Mouse (Mus musculus) ovary, postnatal 14 days (tissue): ENCODE measurements around the gene Rbbp4.
A peak's percentile ranks its signal among the peaks of the same experiment; 100 is the strongest.

Source experiments
- DNase-seq: peaks from one replicate; pipeline ENCODE4 v3.0.0; 2022; ENCODE audit warnings: low spot score

The Rbbp4 gene

GRCm38 (mm10) chr4:129351111-129351510, 15.9 kb upstream of the Rbbp4 start:
- no peak for DNase-seq

GRCm38 (mm10) chr4:129350644-129351043, 15.5 kb upstream of the Rbbp4 start:
- DNase-seq: peak; percentile 73

GRCm38 (mm10) chr4:129346481-129347154, 11.4 kb upstream of the Rbbp4 start:
- DNase-seq: no peak

GRCm38 (mm10) chr4:129342705-129343104, 7.5 kb upstream of the Rbbp4 start:
- no peak for DNase-seq

- no peak for DNase-seq
Measured at GRCm38 (mm10) chr4:129341888-129342287, 6.7 kb upstream of the Rbbp4 start.

GRCm38 (mm10) chr4:129339743-129340142, 4.6 kb upstream of the Rbbp4 start:
- DNase-seq: no peak

GRCm38 (mm10) chr4:129336291-129336690, 1.1 kb upstream of the Rbbp4 start:
- DNase-seq: no peak

- peak; percentile 50 for DNase-seq
Measured at GRCm38 (mm10) chr4:129334677-129335215, 424 bp downstream of the Rbbp4 start.

- DNase-seq: no peak
Measured at GRCm38 (mm10) chr4:129332846-129333245, 2.3 kb downstream of the Rbbp4 start.

GRCm38 (mm10) chr4:129326191-129326590, 9.0 kb downstream of the Rbbp4 start:
- DNase-seq: no peak

- no peak for DNase-seq
Measured at GRCm38 (mm10) chr4:129324756-129325155, 10.4 kb downstream of the Rbbp4 start.

- DNase-seq: no peak
Measured at GRCm38 (mm10) chr4:129323491-129323890, 11.7 kb downstream of the Rbbp4 start.

GRCm38 (mm10) chr4:129322042-129322441, 13.1 kb downstream of the Rbbp4 start:
- DNase-seq: no peak

- no peak for DNase-seq
Measured at GRCm38 (mm10) chr4:129320876-129321275, 14.3 kb downstream of the Rbbp4 start.

- no peak for DNase-seq
Measured at GRCm38 (mm10) chr4:129313886-129314285, 21.3 kb downstream of the Rbbp4 start.

- DNase-seq: no peak
Measured at GRCm38 (mm10) chr4:129307936-129308335, 27.2 kb downstream of the Rbbp4 start.

GRCm38 (mm10) chr4:129304306-129304705, 30.9 kb downstream of the Rbbp4 start:
- DNase-seq: no peak

- DNase-seq: no peak
Measured at GRCm38 (mm10) chr4:129303816-129304215, 31.4 kb downstream of the Rbbp4 start.

GRCm38 (mm10) chr4:129303401-129303800, 31.8 kb downstream of the Rbbp4 start:
- DNase-seq: no peak

- DNase-seq: no peak
Measured at GRCm38 (mm10) chr4:129299121-129299520, 36.0 kb downstream of the Rbbp4 start.

GRCm38 (mm10) chr4:129297724-129298123, 37.4 kb downstream of the Rbbp4 start:
- no peak for DNase-seq

- DNase-seq: no peak
Measured at GRCm38 (mm10) chr4:129296066-129296465, 39.1 kb downstream of the Rbbp4 start.

- no peak for DNase-seq
Measured at GRCm38 (mm10) chr4:129295188-129295587, 40.0 kb downstream of the Rbbp4 start.

- DNase-seq: no peak
Measured at GRCm38 (mm10) chr4:129293702-129294101, 41.5 kb downstream of the Rbbp4 start.
